In the genomic region with DNA sequence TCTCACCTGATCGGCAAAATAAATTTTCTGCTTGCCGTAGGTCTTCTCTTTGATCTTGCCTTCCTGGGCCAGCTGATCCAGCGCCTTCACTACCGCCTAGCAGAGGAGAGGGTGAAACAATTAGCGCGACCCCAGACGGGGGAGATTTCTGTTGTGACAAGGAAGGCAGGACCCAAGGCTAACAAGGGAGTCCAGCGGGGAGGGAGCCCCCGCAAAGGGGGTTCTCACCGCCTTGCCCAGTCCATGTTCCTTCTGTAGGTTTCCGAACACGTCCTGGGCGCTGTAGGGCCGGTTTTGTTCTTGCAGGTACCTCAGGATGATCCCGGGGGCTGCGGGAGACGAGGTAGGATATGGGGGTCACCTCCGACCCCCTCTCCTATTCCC, we compare ENCODE assay signal across 8 mouse cellular contexts. TPM values are rescaled to one million over a fixed set of nuclear protein-coding genes. Genes with fewer than 3 reads are reported as not detected.
DNase-seq lines count a peak whose midpoint lies in the region; ATAC-seq and TF ChIP-seq lines count a peak whose summit lies in the region.

No protein-coding gene starts in this region.

- intact Hi-C loops in left cerebral cortex, postnatal 4 days (cut with DNase I): loop anchor here (5.0 kb wide), 1 partner anchor 82 kb away; a partner anchor contains a TSS

- H3K27me3 ChIP-seq in thymus, adult 2 months (ENCODE audit: control insufficient read depth, insufficient read depth, low read length): no peaks in the 10 kb centered on the region
- no peaks in the 10 kb centered on the region for H3K27me3 ChIP-seq in liver, embryonic 15.5 days

- no peak for TF ChIP-seq CTCF in thymus, adult 2 months (IDR thresholded peaks at IDR 0.05; ENCODE audit: borderline replicate concordance, control insufficient read depth, extremely low read depth, insufficient read depth, low read length, poor library complexity)

- H3K4me2 ChIP-seq in liver, embryonic 15.5 days: peak overlapping the region; percentile 97

- 0 out of 2 replicates have a peak, but pooled peaks have one; percentile 1 for ATAC-seq in liver, embryonic 15.5 days (ENCODE audit: insufficient read depth)

- under 1% methylated on average over 18 of the region's 18 CpGs for WGBS in thymus, adult 2 months
- under 1% methylated on average over 18 of the region's 18 CpGs for WGBS in liver, embryonic 15.5 days (ENCODE audit: insufficient replicate concordance)

- H3K9me3 ChIP-seq in liver, embryonic 15.5 days (replicated peaks): no peaks in the 10 kb centered on the region

- peaks cover 8% of the 10 kb centered on the region; the same call in 1 of the 2 replicates for H3K4me1 ChIP-seq in thymus, adult 2 months (replicated peaks; ENCODE audit: control insufficient read depth, insufficient read depth, low read length)
- peaks cover 28% of the 10 kb centered on the region for H3K4me1 ChIP-seq in liver, embryonic 15.5 days (replicated peaks)

- peak; percentile 28 for DNase-seq in embryo, embryonic 10 days (ENCODE audit: low spot score)
- DNase-seq in embryo, embryonic 9.5 days (ENCODE audit: extremely low spot score): no peak
- DNase-seq in thymus, adult 2 months: no peak
- DNase-seq in thymus, postnatal 0 days (ENCODE audit: low spot score): no peak
- DNase-seq in spleen, postnatal 14 days (ENCODE audit: low spot score in 2 of 2): no peak
- no peak for DNase-seq in yolk sac, embryonic 10.5 days (ENCODE audit: low spot score)
- no peak for DNase-seq in left cerebral cortex, postnatal 4 days

- H3K9ac ChIP-seq in liver, embryonic 15.5 days: peak overlapping the region; percentile 88

- no peak for TF ChIP-seq POLR2A in thymus, adult 2 months (IDR thresholded peaks at IDR 0.05; ENCODE audit: control insufficient read depth, extremely low read depth, insufficient read depth, low read length, poor library complexity)

- peak overlapping the region; percentile 85 for H3K4me3 ChIP-seq in thymus, adult 2 months (ENCODE audit: control insufficient read depth, insufficient read depth, low read length)
- peak overlapping the region; percentile 79 for H3K4me3 ChIP-seq in liver, embryonic 15.5 days (replicated peaks)

- H3K36me3 ChIP-seq in thymus, adult 2 months (ENCODE audit: control insufficient read depth, insufficient read depth, low read length): peaks cover 57% of the 10 kb centered on the region
- H3K36me3 ChIP-seq in liver, embryonic 15.5 days (replicated peaks): peaks cover 72% of the 10 kb centered on the region

- H3K27ac ChIP-seq in thymus, adult 2 months (ENCODE audit: control insufficient read depth, insufficient read depth, low read length): no peak overlapping the region
- H3K27ac ChIP-seq in liver, embryonic 15.5 days (replicated peaks): peak overlapping the region; percentile 96

RNA-seq across cellular contexts. Expression of a gene that starts 0.3 kb away (rescaled TPM):
- polyA plus RNA-seq in thymus, adult 2 months (2012; rRNA removed): 6.0 and 6.1 TPM in 2 replicates
- 34.6 and 39.0 TPM in 2 replicates for polyA plus RNA-seq in thymus, postnatal 0 days (2015; fragmentation: Nextera tagmentation; extraction: Ambion mirVana)
- polyA plus RNA-seq in liver, embryonic 15.5 days (2015; fragmentation: Nextera tagmentation; extraction: Ambion mirVana): 15.2 and 15.4 TPM in 2 replicates
- 1 to 10 TPM; 7.7 to 9.1 TPM for total RNA-seq in left cerebral cortex, postnatal 4 days (2021)

RNA-seq across cellular contexts. Expression of a gene that starts 7.8 kb away (rescaled TPM):
- polyA plus RNA-seq in thymus, adult 2 months (2012; rRNA removed): 79.1 and 110 TPM in 2 replicates
- 79.8 and 80.8 TPM in 2 replicates for polyA plus RNA-seq in thymus, postnatal 0 days (2015; fragmentation: Nextera tagmentation; extraction: Ambion mirVana)
- polyA plus RNA-seq in liver, embryonic 15.5 days (2015; fragmentation: Nextera tagmentation; extraction: Ambion mirVana): 24.2 and 26.7 TPM in 2 replicates
- total RNA-seq in left cerebral cortex, postnatal 4 days (2021): 10 to 100 TPM; 39.0 to 47.3 TPM

RNA-seq across cellular contexts. Expression of a gene that starts 12.6 kb away (rescaled TPM):
- polyA plus RNA-seq in thymus, adult 2 months (2012; rRNA removed): 68.5 and 74.2 TPM in 2 replicates
- polyA plus RNA-seq in thymus, postnatal 0 days (2015; fragmentation: Nextera tagmentation; extraction: Ambion mirVana): 37.3 and 40.5 TPM in 2 replicates
- 18.9 and 22.9 TPM in 2 replicates for polyA plus RNA-seq in liver, embryonic 15.5 days (2015; fragmentation: Nextera tagmentation; extraction: Ambion mirVana)
- 10 to 100 TPM; 28.3 to 32.0 TPM for total RNA-seq in left cerebral cortex, postnatal 4 days (2021)

RNA-seq across cellular contexts. Expression of a gene that starts 16.7 kb away (rescaled TPM):
- polyA plus RNA-seq in thymus, adult 2 months (2012; rRNA removed): 0.40 and 0.93 TPM in 2 replicates
- 0.10 and 0.13 TPM in 2 replicates for polyA plus RNA-seq in thymus, postnatal 0 days (2015; fragmentation: Nextera tagmentation; extraction: Ambion mirVana)
- polyA plus RNA-seq in liver, embryonic 15.5 days (2015; fragmentation: Nextera tagmentation; extraction: Ambion mirVana): 0.29 and 0.39 TPM in 2 replicates
- total RNA-seq in left cerebral cortex, postnatal 4 days (2021): under 1 TPM; 0.52 to 0.76 TPM

RNA-seq across cellular contexts. Expression of a gene that starts 24.8 kb away (rescaled TPM):
- 118 and 130 TPM in 2 replicates for polyA plus RNA-seq in thymus, adult 2 months (2012; rRNA removed)
- polyA plus RNA-seq in thymus, postnatal 0 days (2015; fragmentation: Nextera tagmentation; extraction: Ambion mirVana): 20.9 and 22.2 TPM in 2 replicates
- polyA plus RNA-seq in liver, embryonic 15.5 days (2015; fragmentation: Nextera tagmentation; extraction: Ambion mirVana): 13.4 and 13.6 TPM in 2 replicates
- total RNA-seq in left cerebral cortex, postnatal 4 days (2021): 10 to 100 TPM; 48.9 to 49.2 TPM
